Mouse (Mus musculus): Measurements from ENCODE around the gene Ntn3. TPM values are rescaled to one million over a fixed set of nuclear protein-coding genes. Genes with fewer than 3 reads are reported as not detected.

Gene Ntn3
- 0.06 TPM for polyA plus RNA-seq (2017; shearing (Covaris generic))

DNA sequence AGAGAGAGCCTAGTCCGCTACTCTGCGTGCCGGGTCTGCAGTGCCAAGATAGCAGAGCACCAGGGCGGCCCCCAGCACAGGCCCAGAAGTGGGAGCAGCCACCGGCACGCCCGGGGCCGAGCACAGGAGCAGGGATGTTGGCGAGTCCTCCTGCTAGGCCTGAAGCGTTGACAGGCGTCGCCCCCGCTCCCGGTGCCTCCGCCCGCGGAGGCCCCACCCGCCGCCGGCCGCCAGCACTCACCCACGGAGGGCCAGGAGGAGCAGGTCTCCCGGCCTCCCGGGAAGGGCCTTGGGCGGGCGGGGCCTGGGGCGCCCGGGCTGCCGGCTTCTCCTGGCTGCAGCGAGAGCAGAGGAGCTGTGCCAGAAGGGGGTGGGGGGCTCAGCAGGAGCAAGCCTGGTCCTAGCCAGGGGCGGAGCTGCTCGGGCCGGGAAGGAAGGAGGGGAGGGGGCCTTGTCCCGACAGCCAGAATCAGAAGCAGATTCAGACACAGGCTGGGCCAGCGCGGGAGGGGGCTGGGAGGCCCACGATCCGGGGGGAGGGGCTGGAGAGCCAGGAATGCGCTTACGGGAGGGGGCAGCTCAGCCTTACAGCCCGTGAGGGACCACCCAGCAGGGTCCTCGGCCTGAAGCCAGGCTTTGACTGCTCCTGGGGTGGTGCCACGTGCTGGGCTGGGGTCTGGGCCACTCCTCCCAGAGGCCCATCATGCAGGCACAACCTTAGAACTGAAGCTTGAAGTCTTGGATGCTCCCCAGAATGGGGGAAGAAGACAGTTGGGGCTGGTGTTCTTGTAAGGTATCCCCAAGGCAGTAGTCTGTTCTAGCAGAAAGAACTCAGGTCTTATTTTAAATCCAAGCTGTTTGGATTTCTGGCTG is at the start of gene Ntn3:
Ntn3 (minus strand) TSS at position 489 of the 873 bp plus-strand sequence.

DNA sequence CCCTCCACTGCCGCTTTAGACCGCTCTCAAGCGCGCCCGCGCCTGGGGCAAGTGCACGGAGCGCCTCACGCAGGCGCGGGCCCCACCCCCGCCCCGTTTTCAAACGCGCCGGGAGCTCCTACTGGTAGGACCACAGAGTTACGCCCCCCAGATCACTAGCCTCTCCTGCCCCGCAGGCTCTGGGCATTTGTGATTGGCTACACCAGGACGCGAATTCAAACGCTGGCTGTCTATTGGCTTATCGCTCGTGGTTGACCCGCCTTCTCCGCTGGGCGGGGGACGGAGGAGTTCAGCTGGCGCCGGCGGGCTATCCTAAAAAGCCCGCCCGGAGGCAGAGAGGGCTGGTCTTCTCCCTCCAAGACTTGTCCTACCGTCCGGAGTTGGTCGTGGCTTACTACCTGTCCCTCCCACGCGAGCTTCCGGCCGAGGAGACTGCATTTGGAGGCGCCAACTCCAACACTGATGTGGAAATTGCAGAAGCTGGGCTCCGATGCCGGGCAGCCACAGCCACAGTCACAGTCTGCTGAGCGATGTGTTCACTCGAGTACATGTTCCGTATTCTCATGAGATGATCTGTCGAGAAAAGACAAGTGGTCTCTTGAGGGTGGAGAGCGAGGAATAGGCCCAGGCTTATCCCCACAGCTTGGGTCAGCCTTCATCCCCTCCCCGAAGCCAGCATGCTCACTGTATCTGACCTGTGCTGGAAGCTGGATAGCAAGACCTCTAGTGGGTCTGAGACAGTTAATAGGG is 42.2 kb upstream of the Ntn3 start, which contains the start of gene Ccnf:
Ccnf (minus strand) TSS at position 165 of the 750 bp plus-strand sequence.

DNA sequence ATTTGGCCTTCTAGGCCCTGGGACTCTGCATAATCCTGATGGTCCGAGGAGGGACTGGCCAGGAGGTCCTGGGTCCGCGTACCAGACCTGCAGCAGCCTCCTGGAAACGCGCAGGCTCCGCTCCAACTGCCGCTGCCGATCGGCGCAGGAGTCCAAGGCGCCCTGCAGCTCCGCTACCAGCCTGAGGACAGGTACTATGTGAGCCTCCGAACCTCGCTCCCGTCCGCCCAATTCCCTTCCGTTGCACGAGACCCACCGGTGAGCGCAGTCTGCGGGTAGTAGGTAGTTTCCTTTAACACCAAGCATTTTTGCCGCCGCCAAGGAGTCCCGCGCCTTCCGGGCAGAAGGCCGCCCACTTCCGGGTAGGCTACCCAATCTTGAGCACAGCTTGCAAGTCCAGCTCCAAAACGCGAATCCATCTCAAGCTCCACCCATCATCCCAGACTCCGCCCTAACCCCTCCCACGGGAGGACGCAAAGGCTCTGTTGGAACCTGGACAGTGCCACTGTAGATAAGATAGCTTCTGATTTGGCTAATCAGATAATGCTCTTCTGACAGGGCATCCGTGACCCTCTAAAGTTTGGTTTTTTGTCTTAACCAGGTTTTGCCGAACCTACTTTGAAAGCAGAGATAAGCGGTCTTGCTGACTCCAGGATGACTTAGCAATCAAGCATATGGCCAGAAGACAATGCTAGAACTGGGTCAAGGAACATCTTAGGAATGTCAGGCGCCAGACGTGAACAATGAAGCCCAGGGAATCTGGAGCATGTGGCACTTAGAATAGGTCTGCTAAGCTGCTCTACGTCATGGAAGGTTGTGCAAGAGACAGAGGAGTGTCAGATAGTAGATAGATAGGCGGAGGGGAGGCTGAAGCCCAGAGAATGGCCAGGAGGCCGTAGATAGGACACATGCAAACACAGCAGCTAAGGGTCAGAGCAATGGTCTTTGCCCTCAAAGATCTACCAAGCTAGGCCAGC is 11.4 kb upstream of the Ntn3 start, which contains the start of gene Tedc2:
Tedc2 (minus strand) TSS at position 417 of the 977 bp plus-strand sequence.

DNA sequence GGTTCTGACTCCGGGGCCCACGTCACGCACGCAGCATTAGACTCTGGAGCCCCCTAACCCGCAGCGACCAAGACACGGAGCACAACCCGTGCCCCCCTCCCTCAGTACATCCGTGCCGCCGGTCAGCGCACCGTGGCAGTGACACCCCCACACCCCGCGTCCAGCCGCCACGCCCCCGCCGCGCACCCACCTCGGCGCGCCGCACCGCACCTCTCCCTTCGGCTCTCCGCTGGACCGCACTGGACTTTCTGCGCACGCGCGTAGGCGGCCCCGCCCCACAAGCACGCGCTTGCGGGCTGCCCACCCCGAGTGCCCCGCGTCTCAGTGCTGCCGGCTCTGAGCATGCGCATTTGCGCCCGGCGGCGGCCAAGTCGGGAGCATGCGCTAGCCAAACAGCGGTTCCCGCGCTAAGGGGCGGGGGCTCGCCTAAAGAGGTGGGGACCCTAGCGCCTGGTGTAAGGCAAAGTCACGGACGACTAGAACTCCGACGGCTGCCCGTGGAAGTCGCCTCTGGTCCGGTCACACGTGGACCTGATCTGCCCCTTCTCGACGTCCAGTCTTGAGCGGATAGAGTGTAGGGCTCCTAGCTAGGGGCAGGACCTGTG is 3.9 kb downstream of the Ntn3 start, which contains the start of gene Tbc1d24:
Tbc1d24 (minus strand) TSS at position 279 of the 605 bp plus-strand sequence.

DNA sequence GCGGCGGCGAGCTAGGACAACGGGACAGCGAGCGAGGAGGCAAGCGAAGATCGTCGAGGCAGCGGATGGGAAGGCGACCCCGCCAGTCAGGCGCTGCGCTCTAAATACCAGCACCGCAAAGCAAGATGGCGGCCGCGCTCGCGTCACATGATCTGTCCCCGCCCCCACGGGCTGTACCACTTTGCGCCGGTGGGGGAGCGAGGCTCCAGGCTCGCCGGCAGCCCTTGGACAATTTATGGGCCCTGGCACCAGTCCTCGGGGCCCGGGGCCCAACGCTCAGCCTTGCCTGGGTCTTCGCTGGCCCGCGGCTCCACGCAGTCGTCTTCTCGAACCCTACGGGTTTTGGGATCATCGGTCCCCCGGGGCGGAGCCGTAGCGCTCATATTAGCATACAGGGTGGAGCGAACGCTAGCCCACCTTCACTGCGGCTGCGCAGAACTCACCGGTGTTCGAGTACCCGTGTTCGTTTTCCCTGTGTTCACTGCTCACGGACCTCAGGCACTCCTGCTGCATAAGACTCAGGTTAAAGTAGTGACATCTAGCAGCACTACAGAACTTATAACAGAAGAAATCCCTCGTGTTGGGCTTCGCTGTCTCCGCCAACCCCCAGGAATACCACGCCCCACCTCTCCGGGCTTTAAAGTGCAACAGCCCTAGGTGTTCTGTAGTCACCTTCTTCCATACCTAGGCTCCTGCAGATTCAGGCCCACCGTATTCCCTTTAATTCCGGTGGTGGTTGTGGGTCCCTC is 39.8 kb downstream of the Ntn3 start, which contains the start of gene Atp6v0c:
Atp6v0c (minus strand) TSS at position 386 of the 749 bp plus-strand sequence.

GRCm38 (mm10) chr17:24163176-24163962 is 46.0 kb downstream of the Ntn3 start, which contains the start of gene Amdhd2:
Amdhd2 (minus strand) TSS chr17:24163766.

Other genes with a start within 250 kb of the Ntn3 start
- gene Prss30, start 229.0 kb downstream of the Ntn3 start, polyA plus RNA-seq (2017; shearing (Covaris generic)), result 0.26 TPM
- gene Prss22, start 211.4 kb downstream of the Ntn3 start, polyA plus RNA-seq (2017; shearing (Covaris generic)), result not detected
- 0.55 TPM for gene Prss27, start 171.4 kb downstream of the Ntn3 start, polyA plus RNA-seq (2017; shearing (Covaris generic))
- gene Kctd5, start 136.0 kb downstream of the Ntn3 start, polyA plus RNA-seq (2017; shearing (Covaris generic)), result 12.9 TPM
- 57.8 TPM for gene Pdpk1, start 58.6 kb downstream of the Ntn3 start, polyA plus RNA-seq (2017; shearing (Covaris generic))
- 43.3 TPM for gene Amdhd2, start 45.8 kb downstream of the Ntn3 start, polyA plus RNA-seq (2017; shearing (Covaris generic))
- 350 TPM for gene Atp6v0c, start 39.8 kb downstream of the Ntn3 start, polyA plus RNA-seq (2017; shearing (Covaris generic))
- gene Tbc1d24, start 4.0 kb downstream of the Ntn3 start, polyA plus RNA-seq (2017; shearing (Covaris generic)), result 0.80 TPM
- gene Tedc2, start 11.3 kb upstream of the Ntn3 start, polyA plus RNA-seq (2017; shearing (Covaris generic)), result 6.0 TPM
- gene Ccnf, start 42.0 kb upstream of the Ntn3 start, polyA plus RNA-seq (2017; shearing (Covaris generic)), result 5.1 TPM
- gene Abca17, start 141.5 kb upstream of the Ntn3 start, polyA plus RNA-seq (2017; shearing (Covaris generic)), result not detected
- gene Abca3, start 142.4 kb upstream of the Ntn3 start, polyA plus RNA-seq (2017; shearing (Covaris generic)), result 42.8 TPM
- gene Rnps1, start 205.0 kb upstream of the Ntn3 start, polyA plus RNA-seq (2017; shearing (Covaris generic)), result 211 TPM
- 95.3 TPM for gene Eci1, start 217.1 kb upstream of the Ntn3 start, polyA plus RNA-seq (2017; shearing (Covaris generic))
- 6.8 TPM for gene Dnase1l2, start 233.6 kb upstream of the Ntn3 start, polyA plus RNA-seq (2017; shearing (Covaris generic))

Data from inflammation-experienced regulatory T-cells, adult 16 weeks (primary cell).